Mouse (Mus musculus): Measurements from ENCODE around the gene Plekhh1. TPM values are rescaled to one million over a fixed set of nuclear protein-coding genes. Genes with fewer than 3 reads are reported as not detected.
A peak's percentile ranks its signal among the peaks of the same experiment; 100 is the strongest.

Plekhh1 gene
- polyA plus RNA-seq, 1 experiment from 2014 or later = 3.3 TPM

DNA sequence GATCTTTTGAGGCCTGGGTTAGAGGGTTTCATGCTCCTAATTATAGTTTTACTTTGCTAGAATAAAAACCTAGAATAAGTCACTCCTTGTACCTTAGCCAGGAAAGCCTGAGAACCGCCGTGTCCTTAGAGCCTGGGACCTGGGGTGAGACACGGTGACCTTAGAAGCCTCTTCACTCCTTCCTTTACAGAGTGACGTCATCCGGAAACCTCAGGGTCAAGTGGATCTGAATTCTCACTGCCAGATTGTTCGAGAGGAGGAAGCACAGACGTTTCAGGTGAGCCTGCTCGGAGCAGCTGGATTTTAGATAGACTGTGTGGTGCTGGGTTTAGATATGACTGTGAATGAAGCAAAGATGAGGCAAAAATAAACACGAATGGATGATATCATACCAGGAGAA lies 37.5 kb downstream of the Plekhh1 start:
- DNase-seq (ENCODE audit: low spot score) = no peak
- no peak overlapping the region for H3K27ac ChIP-seq
- no peak overlapping the region for H3K4me3 ChIP-seq
- H3K9me3 ChIP-seq (replicated peaks) = no peaks in the 10 kb centered on the region
- 88% methylated on average over 9 of the region's 9 CpGs for WGBS
- no peaks in the 10 kb centered on the region for H3K4me1 ChIP-seq
- H3K27me3 ChIP-seq (ENCODE audit: low read depth, poor library complexity, severe bottlenecking) = no peaks in the 10 kb centered on the region
- peaks cover 49% of the 10 kb centered on the region for H3K36me3 ChIP-seq

GRCm38 (mm10) chr12:79067526-79067925 lies 38.6 kb downstream of the Plekhh1 start:
- 89% methylated on average over 5 of the region's 5 CpGs for WGBS
- no peaks in the 10 kb centered on the region for H3K4me1 ChIP-seq
- H3K9me3 ChIP-seq (replicated peaks) = no peaks in the 10 kb centered on the region
- peaks cover 52% of the 10 kb centered on the region for H3K36me3 ChIP-seq
- no peak overlapping the region for H3K27ac ChIP-seq
- no peak overlapping the region for H3K4me3 ChIP-seq
- no peaks in the 10 kb centered on the region for H3K27me3 ChIP-seq (ENCODE audit: low read depth, poor library complexity, severe bottlenecking)
- DNase-seq (ENCODE audit: low spot score) = no peak

GRCm38 (mm10) chr12:79068306-79068705 lies 39.3 kb downstream of the Plekhh1 start:
- Histone ChIP-seq H3K27ac (no peak overlapping the region), H3K4me1 (no peaks in the 10 kb centered on the region), H3K4me3 (no peak overlapping the region), H3K27me3 (ENCODE audit: low read depth, poor library complexity, severe bottlenecking) (no peaks in the 10 kb centered on the region), H3K9me3 (replicated peaks) (no peaks in the 10 kb centered on the region), H3K36me3 (peaks cover 60% of the 10 kb centered on the region)
- no peak for DNase-seq (ENCODE audit: low spot score)
- WGBS = 94% methylated on average over 11 of the region's 11 CpGs

DNA sequence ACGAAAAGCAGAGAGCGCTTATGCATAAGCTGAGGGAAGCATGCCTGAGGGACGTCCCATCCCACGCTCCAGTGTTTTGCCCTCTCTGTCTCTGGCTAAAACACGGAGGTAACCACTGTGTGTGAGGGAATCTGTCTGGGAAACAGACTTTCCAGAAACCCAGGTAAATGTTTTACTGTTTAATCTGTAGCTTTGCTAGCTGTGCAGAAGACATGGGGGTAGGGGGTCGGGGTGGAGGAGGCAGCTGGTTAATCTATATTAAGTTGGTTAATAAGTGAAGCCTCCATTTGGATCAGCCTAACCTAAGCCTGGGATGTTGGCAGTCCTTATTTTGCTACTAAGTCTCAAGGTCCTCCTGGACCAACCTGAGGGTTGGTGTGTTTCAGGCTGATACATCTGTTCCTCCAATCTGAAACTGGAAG lies 40.2 kb downstream of the Plekhh1 start:
- H3K4me1 ChIP-seq = no peaks in the 10 kb centered on the region
- H3K9me3 ChIP-seq (replicated peaks) = no peaks in the 10 kb centered on the region
- no peak overlapping the region for H3K4me3 ChIP-seq
- H3K36me3 ChIP-seq = peaks cover 61% of the 10 kb centered on the region
- no peak overlapping the region for H3K27ac ChIP-seq
- WGBS = 90% methylated on average over 6 of the region's 6 CpGs
- no peaks in the 10 kb centered on the region for H3K27me3 ChIP-seq (ENCODE audit: low read depth, poor library complexity, severe bottlenecking)
- DNase-seq (ENCODE audit: low spot score) = no peak

GRCm38 (mm10) chr12:79069916-79070315 lies 41.0 kb downstream of the Plekhh1 start:
- no peaks in the 10 kb centered on the region for H3K9me3 ChIP-seq (replicated peaks)
- no peaks in the 10 kb centered on the region for H3K4me1 ChIP-seq
- no peak overlapping the region for H3K27ac ChIP-seq
- no peak overlapping the region for H3K4me3 ChIP-seq
- peaks cover 65% of the 10 kb centered on the region for H3K36me3 ChIP-seq
- no peak for DNase-seq (ENCODE audit: low spot score)
- 90% methylated on average over 6 of the region's 6 CpGs for WGBS
- H3K27me3 ChIP-seq (ENCODE audit: low read depth, poor library complexity, severe bottlenecking) = no peaks in the 10 kb centered on the region

DNA sequence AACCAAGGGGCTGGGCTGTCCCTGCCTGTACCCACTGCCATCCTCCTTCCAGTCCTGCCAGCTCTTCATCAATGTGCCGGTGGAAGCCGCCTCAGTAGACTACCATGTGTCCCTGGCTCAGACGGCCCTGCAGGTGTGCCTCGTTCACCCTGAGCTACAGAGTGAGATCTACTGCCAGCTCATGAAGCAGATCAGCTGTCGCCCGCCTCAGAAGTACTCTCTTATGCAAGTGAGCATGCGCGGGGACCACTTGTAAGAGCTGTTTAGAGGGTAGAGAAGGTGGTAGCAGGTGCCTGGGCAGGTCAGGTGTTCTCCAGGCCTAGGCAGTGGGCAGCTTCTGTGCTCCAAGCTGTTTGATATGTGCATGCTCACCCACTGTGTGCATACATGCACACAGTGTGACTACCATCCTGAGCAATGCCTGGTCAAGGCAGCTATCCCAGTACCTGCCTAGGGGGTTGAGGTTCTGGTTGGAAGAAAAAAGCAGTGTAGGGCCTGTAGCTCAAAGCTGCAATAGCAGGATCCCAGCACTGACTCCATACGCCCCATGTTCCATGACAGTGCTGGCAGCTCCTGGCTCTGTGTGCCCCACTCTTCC lies 41.9 kb downstream of the Plekhh1 start:
- DNase-seq (ENCODE audit: low spot score) = no peak
- Histone ChIP-seq H3K27ac (no peak overlapping the region), H3K9me3 (replicated peaks) (no peaks in the 10 kb centered on the region), H3K4me3 (no peak overlapping the region), H3K4me1 (no peaks in the 10 kb centered on the region), H3K27me3 (ENCODE audit: low read depth, poor library complexity, severe bottlenecking) (no peaks in the 10 kb centered on the region), H3K36me3 (peaks cover 70% of the 10 kb centered on the region)
- 92% methylated on average over 9 of the region's 9 CpGs for WGBS

DNA sequence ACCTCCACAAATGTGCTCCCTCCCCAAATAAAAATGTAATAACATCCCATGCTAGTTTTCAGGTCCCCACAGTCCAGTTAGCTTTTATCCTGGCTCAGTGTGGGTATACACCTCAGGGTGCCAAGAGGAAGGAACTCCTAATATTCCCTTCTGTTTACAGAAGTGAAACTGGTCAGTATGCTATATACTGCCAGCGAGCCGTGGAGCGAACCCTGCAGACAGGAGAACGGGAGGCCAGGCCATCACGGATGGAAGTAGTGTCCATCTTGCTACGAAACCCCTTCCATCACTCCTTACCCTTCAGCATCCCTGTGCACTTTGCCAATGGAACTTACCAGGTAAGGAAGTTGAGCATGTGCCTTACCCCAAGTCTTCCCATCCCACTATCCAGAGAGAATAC lies 43.6 kb downstream of the Plekhh1 start:
- Histone ChIP-seq H3K4me3 (no peak overlapping the region), H3K27ac (no peak overlapping the region), H3K4me1 (no peaks in the 10 kb centered on the region), H3K27me3 (ENCODE audit: low read depth, poor library complexity, severe bottlenecking) (no peaks in the 10 kb centered on the region), H3K36me3 (peaks cover 84% of the 10 kb centered on the region), H3K9me3 (replicated peaks) (no peaks in the 10 kb centered on the region)
- no peak for DNase-seq (ENCODE audit: low spot score)
- 92% methylated on average over 6 of the region's 6 CpGs for WGBS

- Histone ChIP-seq H3K27me3 (ENCODE audit: low read depth, poor library complexity, severe bottlenecking) (no peaks in the 10 kb centered on the region), H3K36me3 (peaks cover 84% of the 10 kb centered on the region), H3K27ac (no peak overlapping the region), H3K9me3 (replicated peaks) (no peaks in the 10 kb centered on the region), H3K4me1 (no peaks in the 10 kb centered on the region), H3K4me3 (no peak overlapping the region)
- WGBS = 94% methylated on average over 6 of the region's 6 CpGs
- no peak for DNase-seq (ENCODE audit: low spot score)
These were observed 44.4 kb downstream of the Plekhh1 start for GRCm38 (mm10) chr12:79073362-79073761.

- WGBS = under 1% methylated on average over 53 of the region's 53 CpGs
- peak within 1 kb of the TSS; percentile 93 for H3K27ac ChIP-seq
- peak; percentile 91 for DNase-seq (ENCODE audit: low spot score)
These were observed 60.3 kb downstream of the Plekhh1 start, which contains the start of gene Pigh for GRCm38 (mm10) chr12:79089182-79089812. Gene Pigh, minus strand, starts transcription at chr12:79089651.

GRCm38 (mm10) chr12:79092569-79092968 lies 63.6 kb downstream of the Plekhh1 start:
- H3K27me3 ChIP-seq (ENCODE audit: low read depth, poor library complexity, severe bottlenecking) = no peaks in the 10 kb centered on the region
- DNase-seq (ENCODE audit: low spot score) = peak; percentile 33
- no peaks in the 10 kb centered on the region for H3K36me3 ChIP-seq
- peaks cover 9% of the 10 kb centered on the region for H3K4me1 ChIP-seq
- no peak overlapping the region for H3K27ac ChIP-seq
- H3K4me3 ChIP-seq = no peak overlapping the region
- no peaks in the 10 kb centered on the region for H3K9me3 ChIP-seq (replicated peaks)
- WGBS = 56% methylated on average over 4 of the region's 4 CpGs

More at GRCm38 (mm10) chr12:79089182-79089812, 60.3 kb downstream of the Plekhh1 start, which contains the start of gene Pigh:
- Histone ChIP-seq H3K9me3 (replicated peaks) (no peaks in the 10 kb centered on the region), H3K36me3 (peaks cover 19% of the 10 kb centered on the region), H3K4me1 (peaks cover 18% of the 10 kb centered on the region), H3K27me3 (ENCODE audit: low read depth, poor library complexity, severe bottlenecking) (no peaks in the 10 kb centered on the region), H3K4me3 (peak within 1 kb of the TSS; percentile 69)

GRCm38 (mm10) chr12:79097106-79097752 lies 68.3 kb downstream of the Plekhh1 start:
- Histone ChIP-seq H3K27ac (no peak overlapping the region), H3K4me3 (no peak overlapping the region), H3K36me3 (no peaks in the 10 kb centered on the region), H3K4me1 (peaks cover 9% of the 10 kb centered on the region; the same call in 1 of the 2 replicates), H3K27me3 (ENCODE audit: low read depth, poor library complexity, severe bottlenecking) (no peaks in the 10 kb centered on the region), H3K9me3 (replicated peaks) (no peaks in the 10 kb centered on the region)
- peak; percentile 37 for DNase-seq (ENCODE audit: low spot score)
- 62% methylated on average over 3 of the region's 3 CpGs for WGBS

GRCm38 (mm10) chr12:79103773-79104172 lies 74.8 kb downstream of the Plekhh1 start:
- no peak overlapping the region for H3K4me3 ChIP-seq
- H3K9me3 ChIP-seq (replicated peaks) = no peaks in the 10 kb centered on the region
- H3K4me1 ChIP-seq = peaks cover 3% of the 10 kb centered on the region; the same call in 1 of the 2 replicates
- no peaks in the 10 kb centered on the region for H3K27me3 ChIP-seq (ENCODE audit: low read depth, poor library complexity, severe bottlenecking)
- 80% methylated on average over 3 of the region's 3 CpGs for WGBS
- DNase-seq (ENCODE audit: low spot score) = no peak
- no peak overlapping the region for H3K27ac ChIP-seq
- no peaks in the 10 kb centered on the region for H3K36me3 ChIP-seq

- Histone ChIP-seq H3K4me3 (no peak overlapping the region), H3K27me3 (ENCODE audit: low read depth, poor library complexity, severe bottlenecking) (no peaks in the 10 kb centered on the region), H3K9me3 (replicated peaks) (no peaks in the 10 kb centered on the region), H3K4me1 (peaks cover 3% of the 10 kb centered on the region; the same call in 1 of the 2 replicates), H3K27ac (no peak overlapping the region), H3K36me3 (no peaks in the 10 kb centered on the region)
- no peak for DNase-seq (ENCODE audit: low spot score)
- 64% methylated on average over 2 of the region's 2 CpGs for WGBS
These were observed 75.6 kb downstream of the Plekhh1 start for GRCm38 (mm10) chr12:79104544-79104943.

All from limb, embryonic 10.5 days (tissue).